Mouse (Mus musculus): ENCODE data around the gene Hist1h2ak.
"Not testable (repeated sequence)": the region's sequence is repeated elsewhere in the genome, so short reads cannot be mapped to it uniquely, and the experiment has no call there.

Hist1h2ak gene

DNA sequence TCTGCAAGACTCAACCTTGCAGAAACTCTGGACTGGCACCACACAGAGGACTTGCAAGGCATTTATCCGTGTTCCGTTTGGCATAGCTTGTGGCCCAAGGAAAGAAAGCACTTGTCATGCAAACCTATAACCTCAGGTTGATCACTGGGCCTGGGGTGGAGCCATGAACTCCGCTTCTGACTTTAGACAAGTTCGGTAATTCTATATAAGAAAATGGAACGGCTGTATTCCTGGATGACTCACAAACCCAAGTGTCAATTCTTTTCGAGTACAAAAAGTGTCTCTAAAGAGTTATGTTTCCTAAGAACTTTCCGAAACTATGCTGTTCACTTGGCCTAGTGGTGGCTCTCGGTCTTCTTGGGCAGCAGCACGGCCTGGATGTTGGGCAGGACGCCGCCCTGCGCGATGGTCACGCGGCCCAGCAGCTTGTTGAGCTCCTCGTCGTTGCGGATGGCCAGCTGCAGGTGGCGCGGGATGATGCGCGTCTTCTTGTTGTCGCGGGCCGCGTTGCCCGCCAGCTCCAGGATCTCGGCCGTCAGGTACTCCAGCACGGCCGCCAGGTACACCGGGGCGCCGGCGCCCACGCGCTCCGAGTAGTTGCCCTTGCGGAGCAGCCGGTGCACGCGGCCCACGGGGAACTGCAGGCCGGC is 32.4 kb downstream of the Hist1h2ak start:
- DNase-seq (ENCODE audit: low spot score in 2 of 2): not testable (repeated sequence)

DNA sequence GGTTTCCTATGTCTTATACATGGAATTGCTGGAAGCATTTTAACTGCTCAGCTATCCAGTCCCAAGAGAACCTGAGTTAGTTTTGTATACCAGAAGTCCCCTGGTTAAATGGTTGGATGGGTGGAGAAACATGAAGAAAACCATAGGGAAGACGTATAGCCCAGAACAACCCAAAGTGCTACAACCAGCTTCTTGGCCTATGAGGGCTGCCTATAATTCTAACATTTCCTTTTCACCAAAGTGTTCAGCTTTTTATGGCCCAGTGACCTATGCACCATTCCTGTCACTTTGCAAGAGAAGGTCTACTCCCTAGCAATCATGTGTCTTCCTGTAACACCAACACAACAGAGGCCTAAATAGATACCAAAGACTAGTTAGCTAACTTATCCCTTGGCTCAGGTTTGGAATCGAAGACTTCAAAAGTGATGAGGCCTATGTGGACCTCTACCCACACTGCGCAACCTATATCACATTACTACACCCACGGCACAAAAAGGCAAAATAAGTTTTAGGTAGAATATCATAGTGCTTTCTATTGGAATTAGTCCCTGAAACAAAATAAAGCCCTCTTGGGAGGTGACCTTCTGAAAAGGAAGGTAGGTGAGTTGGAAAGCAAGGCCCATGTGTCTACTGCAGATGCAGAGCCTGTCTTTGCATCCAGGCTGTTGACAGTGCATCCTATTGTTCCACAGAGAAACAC is 35.1 kb downstream of the Hist1h2ak start:
- no peak for DNase-seq (ENCODE audit: low spot score in 2 of 2)

- peak; percentile 67 to 80 for DNase-seq (ENCODE audit: low spot score in 2 of 2)
Observed at GRCm38 (mm10) chr13:21717397-21718357, 36.0 kb downstream of the Hist1h2ak start, which contains the start of gene Hist1h3h. Hist1h3h (plus strand) TSS chr13:21717659.

DNA sequence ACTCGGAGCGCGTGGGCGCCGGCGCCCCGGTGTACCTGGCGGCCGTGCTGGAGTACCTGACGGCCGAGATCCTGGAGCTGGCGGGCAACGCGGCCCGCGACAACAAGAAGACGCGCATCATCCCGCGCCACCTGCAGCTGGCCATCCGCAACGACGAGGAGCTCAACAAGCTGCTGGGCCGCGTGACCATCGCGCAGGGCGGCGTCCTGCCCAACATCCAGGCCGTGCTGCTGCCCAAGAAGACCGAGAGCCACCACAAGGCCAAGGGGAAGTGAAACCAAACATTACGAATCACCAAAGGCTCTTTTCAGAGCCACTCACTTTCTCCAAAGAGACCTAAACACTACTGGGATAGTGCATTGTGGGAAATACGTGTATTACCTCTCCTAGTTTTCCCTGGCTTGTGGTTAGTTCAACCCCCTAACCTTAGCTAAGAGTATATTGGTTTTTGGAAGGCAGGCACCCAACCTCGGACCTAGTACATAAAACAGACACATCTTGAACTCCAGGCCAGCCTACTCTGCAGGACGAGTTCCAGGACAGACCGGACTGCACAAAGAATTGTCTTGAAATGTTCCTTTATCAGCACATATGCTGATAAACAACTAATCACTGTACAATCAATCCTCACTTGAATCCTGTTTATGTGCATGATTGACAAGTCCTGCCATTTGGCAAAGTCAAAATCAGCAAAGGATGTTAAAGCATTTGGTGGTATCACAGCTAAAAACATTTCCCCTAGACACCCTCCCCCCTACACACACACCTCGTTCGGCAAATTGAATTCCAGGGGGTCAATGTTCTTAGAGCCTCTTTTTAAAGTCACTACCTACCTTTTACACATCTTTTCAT is 36.9 kb downstream of the Hist1h2ak start:
- not testable (repeated sequence) for DNase-seq (ENCODE audit: low spot score in 2 of 2)

DNA sequence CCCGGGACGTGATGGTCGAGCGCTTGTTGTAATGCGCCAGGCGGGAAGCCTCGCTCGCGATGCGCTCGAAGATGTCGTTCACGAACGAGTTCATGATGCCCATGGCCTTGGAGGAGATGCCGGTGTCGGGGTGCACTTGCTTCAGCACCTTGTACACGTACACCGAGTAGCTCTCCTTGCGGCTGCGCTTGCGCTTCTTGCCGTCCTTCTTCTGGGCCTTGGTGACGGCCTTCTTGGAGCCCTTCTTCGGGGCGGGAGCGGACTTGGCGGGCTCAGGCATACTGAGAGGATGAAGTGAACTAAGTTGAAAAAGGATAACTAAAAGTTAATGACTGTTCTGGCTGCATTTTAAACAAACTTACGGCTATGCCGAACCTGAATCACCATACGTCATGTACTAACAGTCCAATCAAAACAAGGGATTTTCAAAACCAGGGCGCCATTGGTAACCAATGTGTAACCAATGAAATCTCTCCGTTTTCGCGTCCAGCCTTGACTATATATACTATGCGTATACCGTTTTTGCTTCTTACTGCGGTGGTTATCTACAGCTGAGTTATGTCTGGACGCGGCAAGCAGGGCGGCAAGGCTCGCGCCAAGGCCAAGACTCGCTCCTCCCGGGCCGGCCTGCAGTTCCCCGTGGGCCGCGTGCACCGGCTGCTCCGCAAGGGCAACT is 37.6 kb downstream of the Hist1h2ak start, which contains the start of the genes Hist1h2bl and Hist1h2ai:
Gene Hist1h2bl, minus strand, starts transcription at position 280 of the 676 bp plus-strand sequence.
Gene Hist1h2ai, plus strand, starts transcription at position 559 of the 676 bp plus-strand sequence.
- peak; percentile 67 to 73 for DNase-seq (ENCODE audit: low spot score in 2 of 2)

GRCm38 (mm10) chr13:21715131-21715863 is 38.3 kb downstream of the Hist1h2ak start:
- DNase-seq (ENCODE audit: low spot score in 2 of 2): no peak

DNA sequence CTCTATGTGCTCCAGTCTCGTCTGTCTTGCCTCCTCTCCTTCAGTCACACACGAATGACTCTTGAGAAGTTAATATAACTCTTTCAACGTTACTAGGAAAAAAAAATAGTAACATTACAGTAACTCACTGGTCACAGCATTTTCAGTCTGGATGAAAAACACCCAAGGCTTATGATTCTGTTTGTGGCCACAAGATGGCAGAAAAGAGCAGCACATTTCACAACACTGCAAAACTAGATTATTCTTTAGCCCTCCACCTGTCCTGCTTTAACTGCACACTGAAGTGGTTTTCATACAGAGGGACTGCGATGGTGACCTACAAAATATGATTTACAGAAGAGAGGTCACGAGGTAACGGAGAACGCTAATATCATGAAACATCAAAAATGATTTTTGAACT is 38.9 kb downstream of the Hist1h2ak start:
- DNase-seq (ENCODE audit: low spot score in 2 of 2): peak; percentile 41 to 58

- no peak for DNase-seq (ENCODE audit: low spot score in 2 of 2)
Observed at GRCm38 (mm10) chr13:21711698-21712097, 41.9 kb downstream of the Hist1h2ak start.

- peak; percentile 71 to 75 for DNase-seq (ENCODE audit: low spot score in 2 of 2)
Observed at GRCm38 (mm10) chr13:21710821-21711525, 42.7 kb downstream of the Hist1h2ak start.

DNA sequence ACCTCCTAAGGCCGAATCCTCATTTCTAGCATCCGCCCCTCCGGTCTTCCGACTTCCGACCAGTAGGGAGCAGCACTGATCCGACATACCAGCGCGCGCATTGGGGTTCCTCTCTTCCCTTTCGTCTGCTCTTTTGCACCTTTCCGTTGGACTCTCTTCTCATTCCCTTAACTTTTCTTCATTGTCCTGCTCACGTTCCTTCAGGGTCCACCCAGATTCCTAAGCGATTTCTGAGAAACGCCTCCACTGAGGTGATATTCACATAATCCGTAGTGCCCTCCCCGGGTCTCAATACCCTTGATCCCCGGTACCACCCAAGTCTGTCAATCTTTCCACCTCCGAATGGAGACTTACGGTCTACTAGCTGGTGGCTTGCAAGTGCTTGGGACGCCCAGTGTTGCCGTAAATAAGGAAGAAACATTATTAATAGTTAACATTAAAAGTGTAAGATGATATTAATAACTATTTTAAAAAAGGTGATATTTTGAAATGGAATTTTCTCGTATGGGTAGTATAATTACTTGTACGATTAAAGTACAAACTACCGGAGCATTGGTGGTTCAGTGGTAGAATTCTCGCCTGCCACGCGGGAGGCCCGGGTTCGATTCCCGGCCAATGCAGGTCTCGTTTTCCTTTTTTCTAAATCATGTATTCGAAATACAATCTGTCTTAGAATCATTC is 43.5 kb downstream of the Hist1h2ak start:
- DNase-seq (ENCODE audit: low spot score in 2 of 2): peak; percentile 82 to 88

GRCm38 (mm10) chr13:21706669-21707068 is 47.0 kb downstream of the Hist1h2ak start:
- no peak for DNase-seq (ENCODE audit: low spot score in 2 of 2)

Measured in urinary bladder, postnatal 36 days (tissue).